Mouse (Mus musculus): ENCODE results near the gene Agt. TPM values are rescaled to one million over a fixed set of nuclear protein-coding genes. Genes with fewer than 3 reads are reported as not detected.

The Agt gene
- polyA plus RNA-seq, 1 experiment: 0.89 TPM

- H3K4me1 ChIP-seq (ENCODE audit: control insufficient read depth, insufficient read depth, insufficient read length): no peaks in the 10 kb centered on the region
- DNase-seq (ENCODE audit: low read depth in 1 of 2, low spot score in 2 of 2): no peak
- no peak for TF ChIP-seq POLR2A (IDR thresholded peaks at IDR 0.05; ENCODE audit: low read depth, low read length)
- TF ChIP-seq CTCF (IDR thresholded peaks at IDR 0.05; ENCODE audit: extremely low read depth, insufficient read depth, insufficient read length, insufficient replicate concordance): no peak
- WGBS: 70% methylated on average over 4 of the region's 4 CpGs
- no peaks in the 10 kb centered on the region for H3K27me3 ChIP-seq (ENCODE audit: control insufficient read depth, insufficient read depth, low read length)
- H3K4me3 ChIP-seq (ENCODE audit: extremely low read depth, insufficient read depth, insufficient read length): no peak overlapping the region
- no peak overlapping the region for H3K27ac ChIP-seq (ENCODE audit: insufficient read depth, low read length)
- H3K36me3 ChIP-seq (ENCODE audit: control insufficient read depth, insufficient read depth, low read length): no peaks in the 10 kb centered on the region
Observed at GRCm38 (mm10) chr8:124589393-124589792, 19.9 kb upstream of the Agt start.

- H3K4me3 ChIP-seq (ENCODE audit: extremely low read depth, insufficient read depth, insufficient read length): no peak overlapping the region
- H3K4me1 ChIP-seq (ENCODE audit: control insufficient read depth, insufficient read depth, insufficient read length): no peaks in the 10 kb centered on the region
- H3K27me3 ChIP-seq (ENCODE audit: control insufficient read depth, insufficient read depth, low read length): no peaks in the 10 kb centered on the region
- no peaks in the 10 kb centered on the region for H3K36me3 ChIP-seq (ENCODE audit: control insufficient read depth, insufficient read depth, low read length)
- H3K27ac ChIP-seq (ENCODE audit: insufficient read depth, low read length): no peak overlapping the region
- DNase-seq (ENCODE audit: low read depth in 1 of 2, low spot score in 2 of 2): no peak
- no peak for TF ChIP-seq POLR2A (IDR thresholded peaks at IDR 0.05; ENCODE audit: low read depth, low read length)
- WGBS: 76% methylated on average over 2 of the region's 2 CpGs
Observed at GRCm38 (mm10) chr8:124586556-124586955, 17.1 kb upstream of the Agt start.

GRCm38 (mm10) chr8:124585718-124586425, 16.4 kb upstream of the Agt start:
- Histone ChIP-seq H3K36me3 (ENCODE audit: control insufficient read depth, insufficient read depth, low read length) (no peaks in the 10 kb centered on the region), H3K27ac (ENCODE audit: insufficient read depth, low read length) (no peak overlapping the region; the same call in 1 of the 2 replicates), H3K27me3 (ENCODE audit: control insufficient read depth, insufficient read depth, low read length) (no peaks in the 10 kb centered on the region), H3K4me3 (ENCODE audit: extremely low read depth, insufficient read depth, insufficient read length) (no peak overlapping the region), H3K4me1 (ENCODE audit: control insufficient read depth, insufficient read depth, insufficient read length) (no peaks in the 10 kb centered on the region)
- no peak for TF ChIP-seq CTCF (IDR thresholded peaks at IDR 0.05; ENCODE audit: extremely low read depth, insufficient read depth, insufficient read length, insufficient replicate concordance)
- no peak for TF ChIP-seq POLR2A (IDR thresholded peaks at IDR 0.05; ENCODE audit: low read depth, low read length)
- no peak for DNase-seq (ENCODE audit: low read depth in 1 of 2, low spot score in 2 of 2)
- 19% methylated on average over 2 of the region's 3 CpGs for WGBS

- no peaks in the 10 kb centered on the region for H3K27me3 ChIP-seq (ENCODE audit: control insufficient read depth, insufficient read depth, low read length)
- no peaks in the 10 kb centered on the region for H3K4me1 ChIP-seq (ENCODE audit: control insufficient read depth, insufficient read depth, insufficient read length)
- DNase-seq (ENCODE audit: low read depth in 1 of 2, low spot score in 2 of 2): no peak
- TF ChIP-seq CTCF (IDR thresholded peaks at IDR 0.05; ENCODE audit: extremely low read depth, insufficient read depth, insufficient read length, insufficient replicate concordance) (no peak), POLR2A (IDR thresholded peaks at IDR 0.05; ENCODE audit: low read depth, low read length) (no peak)
- no peak overlapping the region for H3K27ac ChIP-seq (ENCODE audit: insufficient read depth, low read length)
- 96% methylated on average over 1 of the region's 1 CpGs for WGBS
- no peaks in the 10 kb centered on the region for H3K36me3 ChIP-seq (ENCODE audit: control insufficient read depth, insufficient read depth, low read length)
- H3K4me3 ChIP-seq (ENCODE audit: extremely low read depth, insufficient read depth, insufficient read length): no peak overlapping the region
Observed at GRCm38 (mm10) chr8:124576751-124577150, 7.2 kb upstream of the Agt start.

GRCm38 (mm10) chr8:124575811-124576210, 6.3 kb upstream of the Agt start, which contains the start of gene Capn9:
Capn9 (plus strand) TSS chr8:124576111.
- Histone ChIP-seq H3K27ac (ENCODE audit: insufficient read depth, low read length) (no peak within 1 kb of the TSS), H3K27me3 (ENCODE audit: control insufficient read depth, insufficient read depth, low read length) (no peaks in the 10 kb centered on the region), H3K4me3 (ENCODE audit: extremely low read depth, insufficient read depth, insufficient read length) (no peak within 1 kb of the TSS), H3K36me3 (ENCODE audit: control insufficient read depth, insufficient read depth, low read length) (no peaks in the 10 kb centered on the region), H3K4me1 (ENCODE audit: control insufficient read depth, insufficient read depth, insufficient read length) (no peaks in the 10 kb centered on the region)
- TF ChIP-seq POLR2A (IDR thresholded peaks at IDR 0.05; ENCODE audit: low read depth, low read length) (no peak), CTCF (IDR thresholded peaks at IDR 0.05; ENCODE audit: extremely low read depth, insufficient read depth, insufficient read length, insufficient replicate concordance) (no peak)
- DNase-seq (ENCODE audit: low read depth in 1 of 2, low spot score in 2 of 2): no peak
- WGBS: 85% methylated on average over 8 of the region's 8 CpGs

DNA sequence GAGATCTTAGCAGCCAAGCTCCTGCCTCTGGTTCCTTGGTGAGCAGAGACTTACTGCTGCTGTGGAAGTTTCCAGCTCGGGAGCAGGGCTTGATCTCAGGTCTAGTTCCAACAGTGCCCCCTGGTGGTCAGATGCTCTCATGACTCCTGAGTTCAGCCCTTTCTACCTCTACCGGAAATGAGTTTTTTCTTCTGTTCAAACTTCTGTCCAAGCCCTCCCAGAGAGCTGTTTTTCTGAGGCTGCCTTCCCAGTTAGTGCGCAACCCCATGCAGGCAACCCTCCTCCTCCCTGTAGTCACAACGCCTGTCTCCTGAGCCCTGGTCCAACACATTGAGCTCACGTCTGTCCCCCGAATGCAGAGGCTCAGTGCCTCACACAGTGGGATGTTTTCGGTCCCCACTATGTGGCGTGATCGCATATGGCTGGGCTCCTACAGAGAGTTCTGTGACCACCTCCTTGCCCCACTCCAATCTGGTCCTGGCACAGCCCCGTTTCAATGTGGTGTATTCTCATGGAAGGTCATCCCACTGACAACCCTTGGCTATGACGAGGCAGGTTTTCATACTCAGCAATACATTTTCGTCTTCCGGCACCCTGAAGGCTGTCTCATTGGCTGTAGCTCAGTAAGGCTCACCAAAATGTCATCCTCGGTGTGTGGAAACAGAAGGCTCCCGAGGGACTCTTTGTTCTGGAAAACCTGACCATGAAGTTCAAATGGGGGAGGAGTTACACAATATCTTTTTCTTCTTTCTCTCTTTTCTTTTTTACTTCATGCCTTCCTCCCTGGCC, 4.2 kb upstream of the Agt start:
- no peaks in the 10 kb centered on the region for H3K27me3 ChIP-seq (ENCODE audit: control insufficient read depth, insufficient read depth, low read length)
- H3K27ac ChIP-seq (ENCODE audit: insufficient read depth, low read length): no peak overlapping the region
- peak; percentile 68; the same call in 1 of the 2 replicates for TF ChIP-seq CTCF (IDR thresholded peaks at IDR 0.05; ENCODE audit: extremely low read depth, insufficient read depth, insufficient read length, insufficient replicate concordance)
- no peak for TF ChIP-seq POLR2A (IDR thresholded peaks at IDR 0.05; ENCODE audit: low read depth, low read length)
- DNase-seq (ENCODE audit: low read depth in 1 of 2, low spot score in 2 of 2): peak; percentile 46 to 76
- no peaks in the 10 kb centered on the region for H3K4me1 ChIP-seq (ENCODE audit: control insufficient read depth, insufficient read depth, insufficient read length)
- no peaks in the 10 kb centered on the region for H3K36me3 ChIP-seq (ENCODE audit: control insufficient read depth, insufficient read depth, low read length)
- no peak overlapping the region for H3K4me3 ChIP-seq (ENCODE audit: extremely low read depth, insufficient read depth, insufficient read length)
- 55% methylated on average over 15 of the region's 15 CpGs for WGBS

GRCm38 (mm10) chr8:124572430-124572775, 2.9 kb upstream of the Agt start:
- no peak for TF ChIP-seq POLR2A (IDR thresholded peaks at IDR 0.05; ENCODE audit: low read depth, low read length)
- no peak for TF ChIP-seq CTCF (IDR thresholded peaks at IDR 0.05; ENCODE audit: extremely low read depth, insufficient read depth, insufficient read length, insufficient replicate concordance)
- no peak overlapping the region for H3K27ac ChIP-seq (ENCODE audit: insufficient read depth, low read length)
- no peaks in the 10 kb centered on the region for H3K27me3 ChIP-seq (ENCODE audit: control insufficient read depth, insufficient read depth, low read length)
- H3K4me1 ChIP-seq (ENCODE audit: control insufficient read depth, insufficient read depth, insufficient read length): no peaks in the 10 kb centered on the region
- no peak for DNase-seq (ENCODE audit: low read depth in 1 of 2, low spot score in 2 of 2)
- no peak overlapping the region for H3K4me3 ChIP-seq (ENCODE audit: extremely low read depth, insufficient read depth, insufficient read length)
- no peaks in the 10 kb centered on the region for H3K36me3 ChIP-seq (ENCODE audit: control insufficient read depth, insufficient read depth, low read length)

Data from spleen, adult 2 months (tissue).